Mouse (Mus musculus) stomach, embryonic 15.5 days (tissue): ENCODE data around the gene Podn. TPM values are rescaled to one million over a fixed set of nuclear protein-coding genes. Genes with fewer than 3 reads are reported as not detected.

Experiments used
- ATAC-seq: fragments of 200-750 bp; cut with Nextera tagmentation; 2 replicates; pipeline ENCODE4 v1.8.0; 2017; ENCODE audit warnings: low read depth, moderate number of reproducible peaks, moderate TSS enrichment; ENCODE audit not compliant: insufficient read depth, low FRiP score
- H3K27ac ChIP-seq: fragments of 300-500 bp; sonication (generic); 2 replicates; pipeline ENCODE4 v1.5.1; 2015; ENCODE audit warnings: mild to moderate bottlenecking, inconsistent platforms
- H3K27me3 ChIP-seq: fragments of 300-500 bp; sonication (generic); replicated peaks from 2 replicates; pipeline ENCODE4 v1.6.1; 2015; ENCODE audit warnings: inconsistent platforms
- H3K36me3 ChIP-seq: fragments of 300-500 bp; sonication (generic); 2 replicates; pipeline ENCODE4 v1.6.1; 2015; ENCODE audit warnings: inconsistent platforms
- H3K4me1 ChIP-seq: fragments of 300-500 bp; sonication (generic); 2 replicates; pipeline ENCODE4 v1.6.1; 2015; ENCODE audit warnings: inconsistent platforms
- H3K4me2 ChIP-seq: fragments of 300-500 bp; sonication (generic); 2 replicates; pipeline ENCODE4 v1.6.1; 2015; ENCODE audit warnings: mild to moderate bottlenecking, inconsistent platforms
- H3K4me3 ChIP-seq: fragments of 300-500 bp; sonication (generic); replicated peaks from 2 replicates; pipeline ENCODE4 v1.5.1; 2015; ENCODE audit warnings: inconsistent platforms
- H3K9ac ChIP-seq: fragments of 300-500 bp; sonication (generic); 2 replicates; pipeline ENCODE4 v1.6.1; 2015; ENCODE audit warnings: inconsistent platforms
- H3K9me3 ChIP-seq: fragments of 300-500 bp; sonication (generic); 2 replicates; pipeline ENCODE4 v1.6.1; 2016; ENCODE audit warnings: inconsistent platforms
- WGBS: fragments of 180-500 bp; shearing (Covaris S2); methylation state at CpG from one replicate; pipeline ENCODE4 v1.1.7; 2015; 5-methylcytosine and 5-hydroxymethylcytosine counted together
- polyA plus RNA-seq: library from polyadenylated mRNA; unstranded; fragments of >200 nt; fragmentation: Nextera tagmentation; extraction: Ambion mirVana; gene quantifications from 2 replicates; pipeline ENCODE4 v1.2.1, GENCODE M21; 2015

The Podn gene
- polyA plus RNA-seq, 1 experiment from 2014 or later = 1.1 TPM

DNA sequence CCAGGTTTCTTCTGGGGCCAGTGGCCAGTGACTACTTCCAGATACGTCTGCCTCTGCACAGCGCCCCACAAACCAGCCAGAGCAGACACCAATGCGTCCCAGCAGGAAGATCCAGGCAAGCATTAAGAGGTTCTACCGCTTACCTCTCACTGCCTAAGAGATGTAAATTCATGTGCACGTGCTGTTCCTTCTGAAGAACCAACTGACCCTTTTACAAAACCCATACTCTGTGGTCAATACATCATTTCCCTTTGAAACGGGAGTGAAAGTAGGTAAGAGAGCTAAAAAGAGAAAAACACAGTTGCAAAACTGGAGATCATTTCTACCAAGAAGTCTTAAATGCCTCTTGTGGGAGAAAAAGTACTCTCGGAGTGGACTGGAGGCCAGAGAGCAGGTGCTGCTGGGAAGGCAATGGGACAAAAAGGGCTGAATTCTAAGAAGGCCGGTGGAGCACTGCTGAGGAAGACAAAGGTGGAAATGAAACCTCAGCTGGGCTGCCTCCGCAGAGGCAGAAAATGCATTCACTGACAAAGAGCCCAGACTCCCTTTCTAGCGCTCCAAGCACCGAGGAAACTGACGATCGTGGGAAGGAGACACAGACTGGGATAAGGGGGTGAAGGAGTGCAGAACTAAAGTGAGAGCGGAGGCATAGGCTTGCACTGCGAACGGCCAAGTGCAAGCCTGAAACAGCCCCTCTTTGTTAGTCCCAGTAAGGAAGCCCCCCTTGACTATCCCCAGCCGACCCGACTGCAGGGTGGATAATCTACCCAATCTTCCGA is 36.5 kb downstream of the Podn start:
- Histone ChIP-seq H3K4me1 (no peaks in the 10 kb centered on the region), H3K27ac (no peak overlapping the region), H3K4me2 (no peak overlapping the region), H3K36me3 (peaks cover 14% of the 10 kb centered on the region), H3K9ac (no peak overlapping the region), H3K27me3 (no peaks in the 10 kb centered on the region), H3K9me3 (no peaks in the 10 kb centered on the region), H3K4me3 (no peak overlapping the region)
- ATAC-seq = no peak
- 84% methylated on average over 19 of the region's 19 CpGs for WGBS

DNA sequence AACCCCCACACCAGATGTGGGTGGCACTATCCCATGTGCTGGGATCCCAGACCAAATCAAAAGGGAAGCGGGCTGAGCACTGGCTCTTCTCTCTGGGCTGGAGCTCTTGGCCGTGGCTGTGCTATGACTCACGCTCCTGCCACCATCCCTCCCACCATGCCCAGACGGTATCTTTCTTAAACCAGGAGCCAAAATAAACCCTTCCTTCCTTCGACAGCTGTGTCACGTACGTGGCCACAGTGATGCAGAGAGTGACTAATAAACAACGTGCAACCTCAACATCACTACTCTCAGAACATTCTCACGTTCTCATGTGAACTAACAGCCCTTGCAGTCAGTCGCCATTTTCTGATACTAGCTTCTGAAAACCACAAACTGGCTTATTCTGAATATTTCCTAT is 38.1 kb downstream of the Podn start:
- no peaks in the 10 kb centered on the region for H3K4me1 ChIP-seq
- H3K4me3 ChIP-seq = no peak overlapping the region
- no peak overlapping the region for H3K27ac ChIP-seq
- no peaks in the 10 kb centered on the region for H3K27me3 ChIP-seq
- no peak overlapping the region for H3K4me2 ChIP-seq
- no peak overlapping the region for H3K9ac ChIP-seq
- H3K36me3 ChIP-seq = peaks cover 9% of the 10 kb centered on the region; the same call in 1 of the 2 replicates
- H3K9me3 ChIP-seq = no peaks in the 10 kb centered on the region
- 69% methylated on average over 10 of the region's 10 CpGs for WGBS
- ATAC-seq = no peak

DNA sequence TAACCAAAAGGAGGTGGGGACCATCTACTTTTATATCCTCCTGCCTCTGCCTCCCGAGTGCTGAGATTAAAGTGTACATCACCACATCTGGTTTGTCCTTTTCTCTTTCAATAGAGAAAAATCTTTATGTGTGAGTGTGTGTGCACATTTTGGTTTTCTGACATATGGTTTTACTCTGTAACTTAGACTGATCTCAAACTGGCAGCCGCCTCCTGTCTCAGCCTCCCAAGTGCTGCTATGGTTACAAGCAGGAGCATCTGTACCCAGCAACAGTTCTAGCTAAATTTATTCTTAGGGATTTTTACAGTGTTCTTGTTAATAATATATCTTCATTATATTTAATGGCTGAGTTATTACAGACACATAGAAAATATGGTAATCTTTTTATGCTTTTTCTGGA is 39.0 kb downstream of the Podn start:
- Histone ChIP-seq H3K36me3 (peaks cover 7% of the 10 kb centered on the region; the same call in 1 of the 2 replicates), H3K27me3 (no peaks in the 10 kb centered on the region), H3K9ac (no peak overlapping the region), H3K27ac (no peak overlapping the region), H3K4me3 (no peak overlapping the region), H3K4me2 (no peak overlapping the region), H3K4me1 (no peaks in the 10 kb centered on the region), H3K9me3 (no peaks in the 10 kb centered on the region)
- ATAC-seq = no peak
- 91% methylated on average over 2 of the region's 2 CpGs for WGBS

DNA sequence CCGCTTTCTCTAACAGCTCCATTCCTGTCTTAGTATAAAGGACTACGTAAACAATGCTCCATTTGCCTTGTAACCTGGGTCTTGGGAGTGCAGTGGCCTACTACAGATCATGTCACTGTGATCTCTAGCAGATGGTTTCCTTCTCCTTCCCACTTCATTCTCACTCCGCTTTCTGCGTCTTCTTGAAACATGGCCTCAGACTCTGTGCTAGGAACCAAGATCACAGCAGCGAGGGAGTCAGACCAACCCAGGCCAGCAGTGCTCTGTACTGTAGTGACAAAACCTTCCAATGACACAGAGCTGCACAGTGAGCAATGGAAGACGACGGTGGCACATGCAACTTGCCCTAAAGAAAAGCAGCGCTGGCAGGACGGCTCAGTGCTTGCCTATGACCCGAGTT is 40.4 kb downstream of the Podn start:
- no peak overlapping the region for H3K27ac ChIP-seq
- no peaks in the 10 kb centered on the region for H3K9me3 ChIP-seq
- WGBS = 79% methylated on average over 10 of the region's 10 CpGs
- ATAC-seq = no peak
- no peak overlapping the region for H3K9ac ChIP-seq
- no peaks in the 10 kb centered on the region for H3K27me3 ChIP-seq
- no peaks in the 10 kb centered on the region for H3K4me1 ChIP-seq
- peaks cover 13% of the 10 kb centered on the region; the same call in 1 of the 2 replicates for H3K36me3 ChIP-seq
- H3K4me2 ChIP-seq = no peak overlapping the region
- no peak overlapping the region for H3K4me3 ChIP-seq

DNA sequence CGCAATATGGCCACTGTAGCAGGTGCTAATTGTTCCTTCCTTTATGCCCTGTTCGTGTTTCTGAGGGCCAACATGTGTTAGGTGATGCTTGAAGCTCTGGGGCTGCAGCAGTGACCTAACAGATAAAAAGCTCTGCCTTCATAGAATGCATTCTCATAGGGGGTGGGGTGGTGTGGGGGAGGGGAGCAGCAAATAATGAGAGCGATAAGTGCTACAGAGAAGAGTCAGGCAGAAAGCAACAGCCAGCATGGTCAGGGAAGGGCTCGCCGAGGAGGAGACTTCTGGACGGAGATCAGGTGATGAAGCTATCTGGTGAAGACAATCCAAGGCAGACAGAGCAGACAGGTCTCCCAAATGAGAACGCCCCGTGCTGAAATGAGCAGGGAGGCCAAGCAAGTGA is 43.6 kb downstream of the Podn start:
- H3K9ac ChIP-seq = no peak overlapping the region
- ATAC-seq = no peak
- H3K9me3 ChIP-seq = no peaks in the 10 kb centered on the region
- H3K27ac ChIP-seq = no peak overlapping the region
- no peak overlapping the region for H3K4me2 ChIP-seq
- H3K36me3 ChIP-seq = peaks cover 13% of the 10 kb centered on the region; the same call in 1 of the 2 replicates
- WGBS = 77% methylated on average over 8 of the region's 8 CpGs
- H3K27me3 ChIP-seq = no peaks in the 10 kb centered on the region
- no peak overlapping the region for H3K4me3 ChIP-seq
- H3K4me1 ChIP-seq = no peaks in the 10 kb centered on the region

DNA sequence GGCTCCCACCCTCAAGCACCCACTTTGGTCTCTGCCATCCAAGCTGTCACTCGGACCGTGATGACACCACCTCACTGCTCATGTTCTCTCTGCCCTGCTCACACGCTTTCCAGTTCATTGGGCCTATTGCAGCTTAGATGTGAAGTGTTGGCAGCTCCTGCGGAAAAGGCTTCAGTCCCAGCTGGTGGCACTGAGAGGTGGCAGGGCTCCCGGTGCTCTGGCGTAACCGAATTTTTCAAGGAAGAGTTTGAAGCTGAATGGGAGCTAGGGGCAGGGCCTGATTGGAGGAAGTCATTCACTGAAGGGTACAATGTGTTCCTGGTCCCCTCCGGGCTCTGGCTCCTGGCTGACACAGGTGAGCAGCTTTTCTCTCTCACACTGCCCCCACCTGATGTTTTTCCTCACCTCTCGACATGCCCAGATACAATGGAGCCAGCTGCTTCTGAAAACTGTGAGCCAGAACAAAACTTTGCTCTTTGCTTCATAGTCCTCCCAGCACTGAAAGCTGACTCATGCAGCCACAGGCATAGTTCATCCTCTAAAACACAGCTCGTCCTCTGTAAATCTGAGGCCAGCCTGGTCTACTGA is 44.5 kb downstream of the Podn start:
- H3K36me3 ChIP-seq = peaks cover 17% of the 10 kb centered on the region; the same call in 1 of the 2 replicates
- no peak for ATAC-seq

DNA sequence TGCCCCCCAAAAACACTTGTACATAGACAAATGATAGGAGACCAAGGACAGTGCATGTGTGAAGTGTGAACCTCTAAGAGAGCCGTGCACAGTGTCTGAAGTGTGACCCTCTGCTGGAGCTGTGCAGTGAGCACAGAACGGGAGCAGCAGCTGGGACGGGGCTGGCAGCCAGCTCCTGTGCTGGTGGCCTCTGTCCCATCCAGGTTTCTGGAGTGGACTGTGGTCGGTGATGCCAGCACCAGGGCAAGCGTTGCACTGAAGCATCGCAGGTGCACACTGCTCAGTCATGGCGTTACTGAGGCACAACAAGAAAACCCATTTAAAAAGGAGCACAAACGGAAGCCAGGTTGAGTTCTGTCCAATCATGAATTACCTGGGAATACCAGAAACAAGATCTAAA is 50.1 kb downstream of the Podn start:
- Histone ChIP-seq H3K4me1 (no peaks in the 10 kb centered on the region), H3K27ac (no peak overlapping the region), H3K9me3 (no peaks in the 10 kb centered on the region), H3K4me3 (no peak overlapping the region), H3K27me3 (no peaks in the 10 kb centered on the region), H3K4me2 (no peak overlapping the region), H3K36me3 (peaks cover 7% of the 10 kb centered on the region; the same call in 1 of the 2 replicates), H3K9ac (no peak overlapping the region)
- WGBS = 86% methylated on average over 8 of the region's 8 CpGs
- no peak for ATAC-seq

More for the DNA sequence above, 44.5 kb downstream of the Podn start:
- H3K27ac ChIP-seq = no peak overlapping the region
- no peaks in the 10 kb centered on the region for H3K4me1 ChIP-seq
- H3K4me2 ChIP-seq = no peak overlapping the region
- no peak overlapping the region for H3K9ac ChIP-seq
- H3K9me3 ChIP-seq = no peaks in the 10 kb centered on the region
- H3K4me3 ChIP-seq = no peak overlapping the region
- H3K27me3 ChIP-seq = no peaks in the 10 kb centered on the region
- 85% methylated on average over 10 of the region's 10 CpGs for WGBS

DNA sequence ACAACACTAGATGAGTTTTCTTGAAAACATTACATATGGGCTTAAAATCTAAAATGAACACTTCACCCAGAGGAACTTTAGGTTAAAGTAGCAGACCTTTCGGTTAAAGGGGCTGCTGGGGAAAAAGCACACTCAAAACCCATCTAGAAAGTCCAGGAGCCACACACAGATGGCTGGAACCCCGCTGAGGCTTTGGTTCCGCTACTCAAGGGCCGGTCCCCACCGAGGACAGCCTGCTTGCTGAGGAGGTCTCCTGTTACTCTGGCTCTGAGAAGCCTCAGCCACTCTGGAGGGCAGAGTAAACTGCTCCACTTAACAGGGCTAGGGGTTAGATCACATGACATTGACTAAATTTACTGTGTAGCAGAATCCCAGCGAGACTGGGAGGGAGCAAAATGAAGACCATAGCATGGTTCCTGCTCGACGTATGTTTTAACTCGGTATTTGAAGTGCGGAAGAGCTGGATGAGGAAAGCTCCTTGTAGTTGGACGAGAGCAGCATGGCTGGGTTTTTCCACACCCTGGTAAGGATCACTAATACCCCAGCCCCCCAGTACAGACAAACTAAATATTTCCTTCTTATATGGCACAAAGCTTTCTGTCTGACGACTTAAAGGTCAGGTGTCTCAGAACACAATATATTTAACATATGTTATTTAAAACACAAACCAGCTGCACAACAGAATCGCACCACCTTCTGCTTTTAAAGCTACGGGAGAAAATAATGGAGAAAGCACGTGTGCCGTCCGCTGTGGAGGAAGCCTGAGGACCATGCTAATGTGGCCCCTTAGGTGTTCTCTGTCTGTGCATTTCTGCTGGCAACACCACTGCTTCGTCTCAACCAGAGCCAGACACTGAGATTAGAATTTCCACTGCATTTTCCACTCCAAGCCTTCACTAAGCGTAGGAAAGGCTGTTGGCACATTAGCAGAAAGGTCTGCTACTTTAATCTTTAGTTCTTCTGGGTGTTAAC is 50.8 kb downstream of the Podn start:
- Histone ChIP-seq H3K4me3 (no peak overlapping the region), H3K9ac (no peak overlapping the region), H3K36me3 (peaks cover 7% of the 10 kb centered on the region; the same call in 1 of the 2 replicates), H3K27me3 (no peaks in the 10 kb centered on the region), H3K4me2 (no peak overlapping the region), H3K27ac (no peak overlapping the region), H3K4me1 (no peaks in the 10 kb centered on the region), H3K9me3 (no peaks in the 10 kb centered on the region)
- ATAC-seq = no peak
- WGBS = 71% methylated on average over 19 of the region's 19 CpGs

DNA sequence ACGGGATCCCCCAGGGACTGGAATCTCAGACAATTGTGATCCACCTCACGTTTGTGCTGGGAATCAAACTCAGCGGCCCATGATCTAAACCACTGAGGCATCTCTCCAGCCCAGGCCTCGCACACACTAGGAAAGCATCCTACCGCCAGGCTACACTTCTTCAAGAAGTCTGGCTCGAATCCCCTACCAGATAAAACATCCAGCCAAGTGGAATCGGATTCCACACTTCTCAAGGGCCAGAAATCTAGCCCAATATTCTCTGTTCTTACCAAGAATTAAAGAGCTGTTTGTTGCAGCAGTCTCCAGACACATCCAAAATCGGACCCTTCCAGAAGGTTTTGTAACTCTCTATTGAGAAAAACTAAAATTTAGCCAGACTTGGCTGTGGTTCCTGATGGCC is 59.2 kb downstream of the Podn start:
- no peaks in the 10 kb centered on the region for H3K9me3 ChIP-seq
- H3K27me3 ChIP-seq = peaks cover 18% of the 10 kb centered on the region
- no peak overlapping the region for H3K4me3 ChIP-seq
- H3K9ac ChIP-seq = no peak overlapping the region
- no peaks in the 10 kb centered on the region for H3K36me3 ChIP-seq
- H3K27ac ChIP-seq = no peak overlapping the region
- ATAC-seq = no peak
- H3K4me2 ChIP-seq = no peak overlapping the region
- WGBS = 84% methylated on average over 8 of the region's 8 CpGs
- H3K4me1 ChIP-seq = 0 out of 2 replicates have a peak, but pooled peaks cover 3% of the 10 kb centered on the region

DNA sequence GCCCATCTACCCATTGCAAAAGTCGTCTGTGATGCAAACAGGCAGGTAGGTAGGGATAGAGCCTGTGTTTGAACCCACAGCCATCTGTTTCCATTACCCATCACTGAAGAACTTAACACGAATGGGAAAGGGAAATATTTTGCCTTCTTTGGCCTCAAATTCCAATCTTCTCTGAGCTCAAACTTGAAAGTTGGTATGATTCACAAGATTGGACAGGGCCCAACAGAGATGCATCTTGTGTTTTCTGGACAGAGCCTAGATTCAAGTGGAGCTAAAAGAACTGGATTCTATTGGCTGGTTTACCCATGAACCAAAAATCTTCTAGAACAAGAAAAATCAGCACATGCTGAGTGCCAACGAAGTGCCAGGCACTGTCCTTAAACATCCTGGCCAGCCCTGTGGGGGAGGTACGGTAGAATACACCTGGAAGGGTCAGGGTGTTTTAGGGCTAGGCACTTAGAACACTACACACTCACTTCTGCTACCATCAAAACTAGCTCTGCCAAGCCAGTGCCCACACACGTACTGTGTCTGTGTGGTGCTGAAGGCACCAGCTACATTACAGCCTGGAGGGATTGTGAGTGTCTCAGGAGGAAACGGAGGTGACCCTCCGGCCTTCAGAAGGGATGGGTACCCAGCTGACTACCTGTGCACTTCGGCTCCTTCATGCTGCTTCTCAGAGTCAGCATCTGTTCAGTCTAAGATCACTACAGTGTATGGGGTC is 63.0 kb downstream of the Podn start:
- ATAC-seq = no peak
- H3K27me3 ChIP-seq = peaks cover 39% of the 10 kb centered on the region
- no peak overlapping the region for H3K4me3 ChIP-seq
- no peaks in the 10 kb centered on the region for H3K36me3 ChIP-seq
- no peaks in the 10 kb centered on the region for H3K9me3 ChIP-seq
- no peak overlapping the region for H3K4me2 ChIP-seq
- H3K9ac ChIP-seq = no peak overlapping the region
- H3K27ac ChIP-seq = no peak overlapping the region
- 78% methylated on average over 8 of the region's 8 CpGs for WGBS
- H3K4me1 ChIP-seq = peaks cover 16% of the 10 kb centered on the region; the same call in 1 of the 2 replicates

DNA sequence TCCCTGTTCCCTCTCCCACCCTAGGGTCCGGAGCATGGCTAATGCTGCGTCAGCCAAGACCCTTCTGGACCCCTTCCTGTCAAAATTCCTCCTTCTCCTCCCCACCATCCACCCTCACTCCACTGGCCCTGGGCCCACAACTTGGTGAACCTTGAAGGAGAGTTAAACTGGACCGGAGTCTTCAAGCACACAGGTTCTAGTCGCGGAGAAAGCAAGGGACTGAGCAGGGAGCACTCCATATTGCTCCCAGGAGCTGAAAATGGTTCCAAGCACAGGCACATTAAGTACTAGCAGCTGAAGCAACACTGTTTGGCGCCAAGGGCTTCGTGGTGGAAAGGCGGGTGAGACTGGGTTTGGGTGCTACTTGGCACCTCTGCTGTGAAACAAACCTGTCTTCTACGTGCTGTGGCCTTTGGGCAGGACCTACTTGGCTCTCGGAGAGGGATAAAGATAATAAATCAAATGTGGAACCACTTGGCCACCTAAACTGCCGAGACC is 63.8 kb downstream of the Podn start:
- no peak overlapping the region for H3K27ac ChIP-seq
- 0 out of 2 replicates have a peak overlapping the region, but pooled peaks have one; percentile 4 for H3K9ac ChIP-seq
- no peaks in the 10 kb centered on the region for H3K9me3 ChIP-seq
- H3K4me1 ChIP-seq = peaks cover 16% of the 10 kb centered on the region; the same call in 1 of the 2 replicates
- no peaks in the 10 kb centered on the region for H3K36me3 ChIP-seq
- peak overlapping the region; percentile 49 for H3K4me3 ChIP-seq
- peak overlapping the region; percentile 94 for H3K4me2 ChIP-seq
- WGBS = 41% methylated on average over 11 of the region's 11 CpGs
- no peak for ATAC-seq
- H3K27me3 ChIP-seq = peaks cover 39% of the 10 kb centered on the region
